Mouse (Mus musculus): ENCODE results near the gene Tcea2. TPM values are rescaled to one million over a fixed set of nuclear protein-coding genes. Genes with fewer than 3 reads are reported as not detected.
A peak's percentile ranks its signal among the peaks of the same experiment; 100 is the strongest.

Gene Tcea2
- total RNA-seq, 2 experiments from 2014 or later = 57.3 to 62.7 TPM

- intact Hi-C loops (cut with DNase I) = loop anchor here (10.0 kb wide), 1 partner anchor 276 kb away; no protein-coding TSS in a partner anchor
- DNase-seq (ENCODE audit: extremely low spot score in 1 of 2, low spot score in 2 of 2) = no peak
These were observed 9.2 kb upstream of the Tcea2 start for GRCm38 (mm10) chr2:181670913-181671311.

- DNase-seq (ENCODE audit: extremely low spot score in 1 of 2, low spot score in 2 of 2) = peak in 1 of 2 experiments; percentile 75
- intact Hi-C loops (cut with DNase I) = loop anchor here (10.0 kb wide), 1 partner anchor 277 kb away; no protein-coding TSS in a partner anchor
These were observed 8.8 kb upstream of the Tcea2 start, which contains the start of gene Sox18 for GRCm38 (mm10) chr2:181671326-181671725. Sox18 (minus strand) TSS chr2:181671640.

GRCm38 (mm10) chr2:181671984-181672383 is 8.1 kb upstream of the Tcea2 start:
- intact Hi-C loops (cut with DNase I) = loop anchor here (10.0 kb wide), 1 partner anchor 277 kb away; no protein-coding TSS in a partner anchor
- no peak for DNase-seq (ENCODE audit: extremely low spot score in 1 of 2, low spot score in 2 of 2)

- peak in 1 of 2 experiments; percentile 62 for DNase-seq (ENCODE audit: extremely low spot score in 1 of 2, low spot score in 2 of 2)
- intact Hi-C loops (cut with DNase I) = loop anchor here (10.0 kb wide), 1 partner anchor 279 kb away; no protein-coding TSS in a partner anchor
These were observed 6.6 kb upstream of the Tcea2 start for GRCm38 (mm10) chr2:181673501-181673900.

GRCm38 (mm10) chr2:181674934-181675333 is 5.2 kb upstream of the Tcea2 start:
- DNase-seq (ENCODE audit: extremely low spot score in 1 of 2, low spot score in 2 of 2) = no peak

GRCm38 (mm10) chr2:181675454-181675853 is 4.7 kb upstream of the Tcea2 start:
- peak in 1 of 2 experiments; percentile 93 for DNase-seq (ENCODE audit: extremely low spot score in 1 of 2, low spot score in 2 of 2)
- intact Hi-C loops (cut with DNase I) = loop anchor here (5.0 to 10.0 kb wide), 2 partner anchors 33 to 281 kb away; no protein-coding TSS in a partner anchor

More at GRCm38 (mm10) chr2:181674934-181675333, 5.2 kb upstream of the Tcea2 start:
- intact Hi-C loops (cut with DNase I) = loop anchor here (5.0 to 10.0 kb wide), 2 partner anchors 33 to 280 kb away; no protein-coding TSS in a partner anchor

- intact Hi-C loops (cut with DNase I) = loop anchor here (5.0 to 10.0 kb wide), 2 partner anchors 34 to 282 kb away; no protein-coding TSS in a partner anchor
- no peak for DNase-seq (ENCODE audit: extremely low spot score in 1 of 2, low spot score in 2 of 2)
These were observed 3.7 kb upstream of the Tcea2 start for GRCm38 (mm10) chr2:181676424-181676823.

- intact Hi-C loops (cut with DNase I) = loop anchor here (5.0 to 10.0 kb wide), 2 partner anchors 35 to 282 kb away; no protein-coding TSS in a partner anchor
- DNase-seq (ENCODE audit: extremely low spot score in 1 of 2, low spot score in 2 of 2) = peak in 1 of 2 experiments; percentile 78
These were observed 2.9 kb upstream of the Tcea2 start for GRCm38 (mm10) chr2:181677096-181677754.

- intact Hi-C loops (cut with DNase I) = loop anchor here (5.0 to 10.0 kb wide), 2 partner anchors 35 to 283 kb away; no protein-coding TSS in a partner anchor
- DNase-seq (ENCODE audit: extremely low spot score in 1 of 2, low spot score in 2 of 2) = no peak
These were observed 2.4 kb upstream of the Tcea2 start for GRCm38 (mm10) chr2:181677755-181678098.

- intact Hi-C loops (cut with DNase I) = loop anchor here (5.0 to 10.0 kb wide), 2 partner anchors 36 to 284 kb away; no protein-coding TSS in a partner anchor
- DNase-seq (ENCODE audit: extremely low spot score in 1 of 2, low spot score in 2 of 2) = peak; percentile 74 to 82
These were observed 1.3 kb upstream of the Tcea2 start for GRCm38 (mm10) chr2:181678780-181679179.

GRCm38 (mm10) chr2:181680716-181681117 is 607 bp downstream of the Tcea2 start:
- intact Hi-C loops (cut with DNase I) = no loop called here
- DNase-seq (ENCODE audit: extremely low spot score in 1 of 2, low spot score in 2 of 2) = peak in 1 of 2 experiments; percentile 40

- intact Hi-C loops (cut with DNase I) = no loop called here
- DNase-seq (ENCODE audit: extremely low spot score in 1 of 2, low spot score in 2 of 2) = peak in 1 of 2 experiments; percentile 1
These were observed 1.9 kb downstream of the Tcea2 start for GRCm38 (mm10) chr2:181681978-181682377.

- DNase-seq (ENCODE audit: extremely low spot score in 1 of 2, low spot score in 2 of 2) = peak in 1 of 2 experiments; percentile 23
- intact Hi-C loops (cut with DNase I) = no loop called here
These were observed 3.3 kb downstream of the Tcea2 start for GRCm38 (mm10) chr2:181683381-181683780.

GRCm38 (mm10) chr2:181684713-181685112 is 4.6 kb downstream of the Tcea2 start:
- peak in 1 of 2 experiments; percentile 9 for DNase-seq (ENCODE audit: extremely low spot score in 1 of 2, low spot score in 2 of 2)
- intact Hi-C loops (cut with DNase I) = no loop called here

- intact Hi-C loops (cut with DNase I) = no loop called here
- peak in 1 of 2 experiments; percentile 6 for DNase-seq (ENCODE audit: extremely low spot score in 1 of 2, low spot score in 2 of 2)
These were observed 5.6 kb downstream of the Tcea2 start for GRCm38 (mm10) chr2:181685686-181686085.

GRCm38 (mm10) chr2:181687586-181687985 is 7.5 kb downstream of the Tcea2 start:
- intact Hi-C loops (cut with DNase I) = no loop called here

GRCm38 (mm10) chr2:181689466-181690160 is 9.5 kb downstream of the Tcea2 start:
- intact Hi-C loops (cut with DNase I) = no loop called here
- DNase-seq (ENCODE audit: extremely low spot score in 1 of 2, low spot score in 2 of 2) = peak in 1 of 2 experiments; percentile 50

More at GRCm38 (mm10) chr2:181687586-181687985, 7.5 kb downstream of the Tcea2 start:
- peak in 1 of 2 experiments; percentile 9 for DNase-seq (ENCODE audit: extremely low spot score in 1 of 2, low spot score in 2 of 2)

GRCm38 (mm10) chr2:181691083-181691482 is 11.0 kb downstream of the Tcea2 start:
- intact Hi-C loops (cut with DNase I) = no loop called here
- DNase-seq (ENCODE audit: extremely low spot score in 1 of 2, low spot score in 2 of 2) = no peak

- DNase-seq (ENCODE audit: extremely low spot score in 1 of 2, low spot score in 2 of 2) = no peak
- intact Hi-C loops (cut with DNase I) = no loop called here
These were observed 11.5 kb downstream of the Tcea2 start for GRCm38 (mm10) chr2:181691571-181691970.
